ENCODE assay signal across 7 mouse cellular contexts in genomic region chr11:76998705-76999226, GRCm38 (mm10). TPM values are rescaled to one million over a fixed set of nuclear protein-coding genes. Genes with fewer than 3 reads are reported as not detected.
DNase-seq lines count a peak whose midpoint lies in the region; ATAC-seq lines count a peak whose summit lies in the region.

No protein-coding gene starts in this region.

- H3K4me3 ChIP-seq in megakaryocyte, embryonic 14.5 days (replicated peaks), result peak overlapping the region; percentile 95
- peak overlapping the region; percentile 45 for H3K4me3 ChIP-seq in forebrain, embryonic 12.5 days (replicated peaks)
- H3K4me3 ChIP-seq in limb, embryonic 15.5 days, result peak overlapping the region; percentile 47
- H3K4me3 ChIP-seq in stomach, embryonic 14.5 days (ENCODE audit: low read depth, low read length), result peak overlapping the region; percentile 39

- ATAC-seq in megakaryocyte, adult 5-6 weeks (ENCODE audit: poor library complexity, severe bottlenecking), result no peak
- ATAC-seq in forebrain, embryonic 12.5 days (ENCODE audit: low FRiP score), result no peak
- no peak for ATAC-seq in limb, embryonic 15.5 days (ENCODE audit: insufficient number of reproducible peaks, low FRiP score, low TSS enrichment, low read depth)
- no peak for ATAC-seq in stomach, embryonic 14.5 days (ENCODE audit: insufficient number of reproducible peaks, insufficient read depth, low FRiP score, low read depth)

- H3K9me3 ChIP-seq in megakaryocyte, embryonic 14.5 days, result no peaks in the 10 kb centered on the region
- H3K9me3 ChIP-seq in forebrain, embryonic 12.5 days, result no peaks in the 10 kb centered on the region
- H3K9me3 ChIP-seq in limb, embryonic 15.5 days, result no peaks in the 10 kb centered on the region
- no peaks in the 10 kb centered on the region for H3K9me3 ChIP-seq in stomach, embryonic 14.5 days (ENCODE audit: control insufficient read depth, low read depth, low read length)

- no peak for DNase-seq in layer of hippocampus, adult 8-10 months (ENCODE audit: low spot score in 2 of 2)
- DNase-seq in ovary, adult 18-20 months (ENCODE audit: low spot score), result no peak

- H3K4me2 ChIP-seq in forebrain, embryonic 12.5 days, result peak overlapping the region; percentile 80
- H3K4me2 ChIP-seq in limb, embryonic 15.5 days, result peak overlapping the region; percentile 96
- H3K4me2 ChIP-seq in stomach, embryonic 14.5 days (replicated peaks; ENCODE audit: low read depth, low read length), result peak overlapping the region; percentile 85

- peaks cover 43% of the 10 kb centered on the region for H3K36me3 ChIP-seq in megakaryocyte, embryonic 14.5 days (replicated peaks; ENCODE audit: low read length)
- no peaks in the 10 kb centered on the region for H3K36me3 ChIP-seq in forebrain, embryonic 12.5 days (replicated peaks)
- H3K36me3 ChIP-seq in limb, embryonic 15.5 days, result no peaks in the 10 kb centered on the region
- no peaks in the 10 kb centered on the region for H3K36me3 ChIP-seq in stomach, embryonic 14.5 days (ENCODE audit: control insufficient read depth, insufficient read depth, low read length)

- peaks cover 79% of the 10 kb centered on the region for H3K4me1 ChIP-seq in megakaryocyte, embryonic 14.5 days
- H3K4me1 ChIP-seq in forebrain, embryonic 12.5 days, result peaks cover 15% of the 10 kb centered on the region
- peaks cover 19% of the 10 kb centered on the region for H3K4me1 ChIP-seq in limb, embryonic 15.5 days
- peaks cover 13% of the 10 kb centered on the region for H3K4me1 ChIP-seq in stomach, embryonic 14.5 days (ENCODE audit: control insufficient read depth, insufficient read depth, low read length)

- no peak overlapping the region for H3K27ac ChIP-seq in forebrain, embryonic 12.5 days
- H3K27ac ChIP-seq in limb, embryonic 15.5 days, result no peak overlapping the region
- H3K27ac ChIP-seq in stomach, embryonic 14.5 days (ENCODE audit: low read length), result no peak overlapping the region

- 8% methylated on average over 24 of the region's 24 CpGs for WGBS in forebrain, embryonic 12.5 days
- WGBS in limb, embryonic 15.5 days, result 8% methylated on average over 24 of the region's 24 CpGs
- WGBS in stomach, embryonic 14.5 days, result 12% methylated on average over 24 of the region's 24 CpGs

- H3K27me3 ChIP-seq in megakaryocyte, embryonic 14.5 days (replicated peaks), result peaks cover 6% of the 10 kb centered on the region
- peaks cover 78% of the 10 kb centered on the region for H3K27me3 ChIP-seq in forebrain, embryonic 12.5 days
- peaks cover 62% of the 10 kb centered on the region for H3K27me3 ChIP-seq in limb, embryonic 15.5 days
- 0 out of 2 replicates have a peak, but pooled peaks cover 18% of the 10 kb centered on the region for H3K27me3 ChIP-seq in stomach, embryonic 14.5 days (ENCODE audit: control insufficient read depth, insufficient read depth, low read length)

- H3K9ac ChIP-seq in forebrain, embryonic 12.5 days, result no peak overlapping the region
- no peak overlapping the region for H3K9ac ChIP-seq in limb, embryonic 15.5 days
- H3K9ac ChIP-seq in stomach, embryonic 14.5 days (replicated peaks; ENCODE audit: low read depth, low read length), result no peak overlapping the region

RNA-seq across cellular contexts. Expression of gene Slc6a4, which starts 0.4 kb away (rescaled TPM):
- 92.6 and 133 TPM in 2 replicates for polyA plus RNA-seq in megakaryocyte, embryonic 14.5 days (2012; ENCODE audit: insufficient read depth, low replicate concordance)
- 0.49 and 0.64 TPM in 2 replicates for total RNA-seq in megakaryocyte, adult 5-6 weeks (2015)
- 0.41 and 0.70 TPM in 2 replicates for total RNA-seq in megakaryocyte, adult 5-6 weeks (2017)
- polyA plus RNA-seq in forebrain, embryonic 12.5 days (2016; fragmentation: Nextera tagmentation; extraction: Ambion mirVana), result 0.24 and 0.37 TPM in 2 replicates
- polyA plus RNA-seq in limb, embryonic 15.5 days (2015; fragmentation: Nextera tagmentation; extraction: Ambion mirVana), result 3.5 and 4.0 TPM in 2 replicates
- polyA plus RNA-seq in stomach, embryonic 14.5 days (2014; fragmentation: Nextera tagmentation; extraction: Ambion mirVana), result 0.74 and 0.77 TPM in 2 replicates
- total RNA-seq in layer of hippocampus, adult 8-10 months (2022), result under 1 TPM in 1 of 4 experiments, not detected in 3; 0.14 TPM

Comparison
In these comparisons a context has a peak if more than half of its experiments do, and no peak if none do; other contexts are left out.
1. H3K4me3 ChIP-seq: peak in every context shown above with its lines; median percentile 95 in megakaryocyte, embryonic 14.5 days; 47 in limb, embryonic 15.5 days; 45 in forebrain, embryonic 12.5 days; 39 in stomach, embryonic 14.5 days.
2. RNA of gene Slc6a4, which starts 0.4 kb away (polyA plus RNA-seq): 92.6 to 133 TPM in megakaryocyte, embryonic 14.5 days; 3.5 to 4.0 TPM in limb, embryonic 15.5 days, 0.74 to 0.77 TPM in stomach, embryonic 14.5 days and 0.24 to 0.37 TPM in forebrain, embryonic 12.5 days; every median in the first group is over 10 times any median in the second.
3. Peak in every context shown above with its lines, with median percentiles within 50 percentile points of each other: H3K4me2 ChIP-seq.